Mouse (Mus musculus): Measurements from ENCODE around the gene Tgfbr3. TPM values are rescaled to one million over a fixed set of nuclear protein-coding genes. Genes with fewer than 3 reads are reported as not detected.

The Tgfbr3 gene
- polyA plus RNA-seq, 1 experiment from 2014 or later, result 14.9 TPM

- no peak overlapping the region for H3K27ac ChIP-seq (ENCODE audit: low read length)
- 88% methylated on average over 16 of the region's 16 CpGs for WGBS
- H3K27me3 ChIP-seq (replicated peaks; ENCODE audit: control insufficient read depth, insufficient read depth, low read length), result no peaks in the 10 kb centered on the region
- H3K4me3 ChIP-seq (ENCODE audit: low read length), result no peak overlapping the region
- ATAC-seq, result no peak
- H3K9me3 ChIP-seq (ENCODE audit: control insufficient read depth, low read length), result no peaks in the 10 kb centered on the region
- no peak overlapping the region for H3K9ac ChIP-seq (ENCODE audit: low read depth, low read length)
- H3K36me3 ChIP-seq (ENCODE audit: control insufficient read depth, insufficient read depth, low read length), result no peaks in the 10 kb centered on the region
- H3K4me1 ChIP-seq (ENCODE audit: control insufficient read depth, insufficient read depth, low read length), result peaks cover 11% of the 10 kb centered on the region
- H3K4me2 ChIP-seq (ENCODE audit: low read depth, low read length), result no peak overlapping the region
Measured at GRCm38 (mm10) chr5:107264426-107265360, 24.7 kb downstream of the Tgfbr3 start.

GRCm38 (mm10) chr5:107263836-107264235, 25.6 kb downstream of the Tgfbr3 start:
- ATAC-seq, result no peak
- H3K27ac ChIP-seq (ENCODE audit: low read length), result no peak overlapping the region
- no peaks in the 10 kb centered on the region for H3K9me3 ChIP-seq (ENCODE audit: control insufficient read depth, low read length)
- WGBS, result 88% methylated on average over 3 of the region's 3 CpGs
- no peaks in the 10 kb centered on the region for H3K27me3 ChIP-seq (replicated peaks; ENCODE audit: control insufficient read depth, insufficient read depth, low read length)
- no peak overlapping the region for H3K4me3 ChIP-seq (ENCODE audit: low read length)
- no peaks in the 10 kb centered on the region for H3K36me3 ChIP-seq (ENCODE audit: control insufficient read depth, insufficient read depth, low read length)
- no peak overlapping the region for H3K9ac ChIP-seq (ENCODE audit: low read depth, low read length)
- peaks cover 10% of the 10 kb centered on the region for H3K4me1 ChIP-seq (ENCODE audit: control insufficient read depth, insufficient read depth, low read length)
- H3K4me2 ChIP-seq (ENCODE audit: low read depth, low read length), result no peak overlapping the region

DNA sequence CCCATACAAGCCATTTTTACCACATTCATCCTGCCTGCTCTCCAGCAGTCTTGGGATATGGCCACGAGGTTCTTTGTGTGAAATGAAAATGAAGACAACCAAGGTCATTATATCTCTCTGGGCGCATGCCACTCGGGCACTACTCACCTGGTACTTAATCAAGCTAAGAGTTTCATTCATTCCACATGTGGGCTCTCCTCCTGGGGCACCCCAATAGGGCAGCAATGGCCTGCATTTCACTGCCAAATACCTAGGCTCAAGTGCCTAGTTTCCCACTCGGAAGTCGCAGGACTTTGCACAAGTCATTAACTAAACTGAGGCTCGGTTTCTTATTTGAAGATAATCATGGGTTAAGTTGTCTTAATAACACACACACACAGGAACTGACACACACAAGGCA, 27.5 kb downstream of the Tgfbr3 start:
- no peak for ATAC-seq
- H3K36me3 ChIP-seq (ENCODE audit: control insufficient read depth, insufficient read depth, low read length), result no peaks in the 10 kb centered on the region
- H3K4me2 ChIP-seq (ENCODE audit: low read depth, low read length), result no peak overlapping the region
- WGBS, result 77% methylated on average over 6 of the region's 6 CpGs
- no peak overlapping the region for H3K27ac ChIP-seq (ENCODE audit: low read length)
- no peaks in the 10 kb centered on the region for H3K27me3 ChIP-seq (replicated peaks; ENCODE audit: control insufficient read depth, insufficient read depth, low read length)
- H3K4me3 ChIP-seq (ENCODE audit: low read length), result no peak overlapping the region
- H3K4me1 ChIP-seq (ENCODE audit: control insufficient read depth, insufficient read depth, low read length), result 0 out of 2 replicates have a peak, but pooled peaks cover under 1% of the 10 kb centered on the region
- no peaks in the 10 kb centered on the region for H3K9me3 ChIP-seq (ENCODE audit: control insufficient read depth, low read length)
- H3K9ac ChIP-seq (ENCODE audit: low read depth, low read length), result no peak overlapping the region

DNA sequence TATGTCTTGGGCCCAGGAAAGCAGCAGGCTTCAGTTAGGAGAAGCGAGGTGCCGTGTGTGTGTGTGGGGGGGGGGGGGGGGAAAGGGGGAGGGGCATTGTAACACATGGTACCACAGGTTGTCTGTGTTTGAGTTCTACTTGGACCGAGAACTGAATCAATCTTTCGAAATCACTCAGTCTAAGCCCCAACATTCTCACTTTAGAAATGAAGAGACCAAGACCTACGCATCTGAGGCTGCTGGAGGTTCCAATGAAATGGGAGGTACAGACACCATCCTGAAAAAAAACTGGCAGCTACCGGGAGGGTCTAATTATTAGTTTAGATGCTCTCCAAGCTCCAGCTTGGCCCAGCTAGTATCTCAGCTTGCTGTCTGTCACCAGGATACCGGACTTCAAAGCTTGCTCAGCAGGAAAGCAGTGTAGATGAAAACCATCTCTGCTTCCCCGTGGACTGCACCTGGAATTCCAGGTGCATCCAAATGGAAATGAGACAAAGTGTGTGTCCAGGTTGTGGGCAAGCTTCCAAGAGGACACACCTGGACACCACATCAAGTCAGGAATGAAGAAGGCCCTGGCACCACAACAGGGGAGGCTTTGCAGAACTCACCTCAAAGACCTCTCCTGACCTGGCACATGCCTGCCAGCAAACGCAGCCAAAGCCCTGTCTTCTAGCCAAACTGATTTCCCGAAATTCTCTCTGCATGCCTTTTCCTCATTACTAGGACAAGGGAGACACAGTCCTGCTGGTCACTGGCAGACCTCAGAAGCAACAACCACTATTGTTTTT, 28.5 kb downstream of the Tgfbr3 start:
- H3K27ac ChIP-seq (ENCODE audit: low read length), result no peak overlapping the region
- H3K9me3 ChIP-seq (ENCODE audit: control insufficient read depth, low read length), result no peaks in the 10 kb centered on the region
- H3K4me2 ChIP-seq (ENCODE audit: low read depth, low read length), result no peak overlapping the region
- H3K4me1 ChIP-seq (ENCODE audit: control insufficient read depth, insufficient read depth, low read length), result no peaks in the 10 kb centered on the region
- no peaks in the 10 kb centered on the region for H3K36me3 ChIP-seq (ENCODE audit: control insufficient read depth, insufficient read depth, low read length)
- no peaks in the 10 kb centered on the region for H3K27me3 ChIP-seq (replicated peaks; ENCODE audit: control insufficient read depth, insufficient read depth, low read length)
- H3K9ac ChIP-seq (ENCODE audit: low read depth, low read length), result no peak overlapping the region
- H3K4me3 ChIP-seq (ENCODE audit: low read length), result no peak overlapping the region
- 71% methylated on average over 10 of the region's 10 CpGs for WGBS
- no peak for ATAC-seq

GRCm38 (mm10) chr5:107259487-107260040, 29.9 kb downstream of the Tgfbr3 start:
- H3K9ac ChIP-seq (ENCODE audit: low read depth, low read length), result no peak overlapping the region
- H3K4me3 ChIP-seq (ENCODE audit: low read length), result no peak overlapping the region
- 72% methylated on average over 4 of the region's 4 CpGs for WGBS
- ATAC-seq, result no peak; the same call in 1 of the 2 replicates
- no peaks in the 10 kb centered on the region for H3K36me3 ChIP-seq (ENCODE audit: control insufficient read depth, insufficient read depth, low read length)
- no peaks in the 10 kb centered on the region for H3K27me3 ChIP-seq (replicated peaks; ENCODE audit: control insufficient read depth, insufficient read depth, low read length)
- no peaks in the 10 kb centered on the region for H3K4me1 ChIP-seq (ENCODE audit: control insufficient read depth, insufficient read depth, low read length)
- H3K4me2 ChIP-seq (ENCODE audit: low read depth, low read length), result no peak overlapping the region
- H3K9me3 ChIP-seq (ENCODE audit: control insufficient read depth, low read length), result no peaks in the 10 kb centered on the region
- H3K27ac ChIP-seq (ENCODE audit: low read length), result no peak overlapping the region

GRCm38 (mm10) chr5:107253395-107253794, 36.0 kb downstream of the Tgfbr3 start:
- ATAC-seq, result peak; percentile 19; the same call in 1 of the 2 replicates
- WGBS, result 86% methylated on average over 3 of the region's 3 CpGs

GRCm38 (mm10) chr5:107252435-107252834, 37.0 kb downstream of the Tgfbr3 start:
- Histone ChIP-seq H3K27ac (ENCODE audit: low read length) (peak overlapping the region; percentile 81), H3K4me2 (ENCODE audit: low read depth, low read length) (no peak overlapping the region), H3K9me3 (ENCODE audit: control insufficient read depth, low read length) (no peaks in the 10 kb centered on the region), H3K36me3 (ENCODE audit: control insufficient read depth, insufficient read depth, low read length) (no peaks in the 10 kb centered on the region; the same call in 1 of the 2 replicates), H3K27me3 (replicated peaks; ENCODE audit: control insufficient read depth, insufficient read depth, low read length) (no peaks in the 10 kb centered on the region), H3K4me3 (ENCODE audit: low read length) (no peak overlapping the region), H3K4me1 (ENCODE audit: control insufficient read depth, insufficient read depth, low read length) (peaks cover 28% of the 10 kb centered on the region), H3K9ac (ENCODE audit: low read depth, low read length) (0 out of 2 replicates have a peak overlapping the region, but pooled peaks have one; percentile 11)
- WGBS, result 24% methylated on average over 1 of the region's 1 CpGs
- ATAC-seq, result peak; percentile 39

More at GRCm38 (mm10) chr5:107253395-107253794, 36.0 kb downstream of the Tgfbr3 start:
- no peak overlapping the region; the same call in 1 of the 2 replicates for H3K27ac ChIP-seq (ENCODE audit: low read length)
- H3K9me3 ChIP-seq (ENCODE audit: control insufficient read depth, low read length), result no peaks in the 10 kb centered on the region
- H3K4me2 ChIP-seq (ENCODE audit: low read depth, low read length), result no peak overlapping the region
- H3K4me3 ChIP-seq (ENCODE audit: low read length), result no peak overlapping the region
- no peaks in the 10 kb centered on the region; the same call in 1 of the 2 replicates for H3K36me3 ChIP-seq (ENCODE audit: control insufficient read depth, insufficient read depth, low read length)
- no peak overlapping the region for H3K9ac ChIP-seq (ENCODE audit: low read depth, low read length)
- peaks cover 28% of the 10 kb centered on the region for H3K4me1 ChIP-seq (ENCODE audit: control insufficient read depth, insufficient read depth, low read length)
- H3K27me3 ChIP-seq (replicated peaks; ENCODE audit: control insufficient read depth, insufficient read depth, low read length), result no peaks in the 10 kb centered on the region

DNA sequence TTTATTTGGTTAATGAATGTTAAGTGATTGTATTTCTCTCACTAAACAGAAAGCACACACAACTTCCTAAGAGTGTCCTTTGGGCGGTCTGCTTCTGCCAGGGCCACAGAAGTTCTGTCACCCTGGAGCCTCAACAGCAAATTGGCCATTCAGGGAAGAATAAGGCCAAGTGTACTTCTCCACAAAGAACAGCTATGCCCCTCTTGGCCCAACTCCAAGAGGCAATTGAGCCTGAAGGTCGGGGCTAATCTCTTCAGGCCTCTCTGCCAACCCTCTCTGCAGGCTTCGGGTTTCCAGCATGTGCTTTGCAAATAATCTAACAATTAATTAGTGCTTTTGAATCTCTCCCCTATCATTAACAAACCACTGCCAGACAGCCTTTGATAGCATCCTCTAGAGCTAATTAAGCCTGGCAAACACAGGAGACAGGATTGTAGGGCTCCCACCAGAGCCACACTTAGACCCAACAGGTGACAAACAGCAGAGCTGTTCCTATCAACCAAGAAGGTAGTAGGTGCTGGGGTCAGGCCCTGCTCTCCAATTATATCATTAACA, 37.6 kb downstream of the Tgfbr3 start:
- Histone ChIP-seq H3K9ac (ENCODE audit: low read depth, low read length) (0 out of 2 replicates have a peak overlapping the region, but pooled peaks have one; percentile 41), H3K4me1 (ENCODE audit: control insufficient read depth, insufficient read depth, low read length) (peaks cover 28% of the 10 kb centered on the region), H3K27me3 (replicated peaks; ENCODE audit: control insufficient read depth, insufficient read depth, low read length) (no peaks in the 10 kb centered on the region), H3K27ac (ENCODE audit: low read length) (peak overlapping the region; percentile 81), H3K4me3 (ENCODE audit: low read length) (no peak overlapping the region), H3K9me3 (ENCODE audit: control insufficient read depth, low read length) (no peaks in the 10 kb centered on the region), H3K4me2 (ENCODE audit: low read depth, low read length) (no peak overlapping the region), H3K36me3 (ENCODE audit: control insufficient read depth, insufficient read depth, low read length) (no peaks in the 10 kb centered on the region; the same call in 1 of the 2 replicates)
- ATAC-seq, result peak; percentile 89
- WGBS, result 7% methylated on average over 3 of the region's 3 CpGs
